Mouse (Mus musculus) embryonic stem cell, embryonic (primary cell): ENCODE data around the gene Nr1h2.

Experiments
- CTCF ChIA-PET, 4 experiments: fragments of 300-600 bp in 2 of 4; fragments of 350-600 bp in 2 of 4; sonication (Branson Sonifier 250); formaldehyde crosslinking; loops; one replicate each; lab custom pipeline; 2022; ENCODE audit warnings: inconsistent platforms in 2 of 4; lab: Charles Lee
- POLR2A ChIA-PET, 4 experiments: fragments of 300-600 bp in 2 of 4; fragments of 350-600 bp in 2 of 4; sonication (Branson Sonifier 250); formaldehyde crosslinking; loops; one replicate each; lab custom pipeline; 2022; ENCODE audit warnings: antibody characterized with exemption in 4 of 4, inconsistent platforms in 1 of 4; lab: Charles Lee

Nr1h2 gene

DNA sequence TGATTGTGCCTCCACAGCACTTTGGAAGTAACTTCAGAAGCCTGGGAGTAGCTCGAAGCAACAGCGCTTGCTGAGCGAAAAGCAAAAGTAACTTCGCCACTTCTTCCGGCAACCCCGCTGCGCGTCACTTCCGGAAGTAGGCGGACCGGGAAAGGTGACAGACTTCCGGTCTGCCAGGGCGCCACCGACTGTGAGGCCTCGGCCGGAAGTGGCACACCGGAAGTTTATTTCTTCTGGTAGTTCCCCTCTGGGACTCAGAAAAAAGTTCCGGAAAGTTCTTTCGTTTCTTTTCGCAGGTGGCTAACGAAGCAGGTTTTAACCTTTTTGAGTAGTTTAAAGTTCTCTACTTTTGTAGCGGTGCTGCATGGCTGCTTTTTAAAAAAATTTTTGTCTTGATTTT lies at the start of gene Nr1h2:
TSS of gene Nr1h2 (minus strand) at position 126 of the 400 bp plus-strand sequence.
- ChIA-PET POLR2A (interaction anchor here in 3 of 4 experiments (0.6 to 4.2 kb wide), 32 partner anchors 10 to 432 kb away, joined by 3 to 23 read pairs (median 3); partner anchors contain the start of genes Il4i1 (in 2 of the 3), Kcnc3 (in 2 of the 3), Nup62 (in 2 of the 3) and Emc10 (in 1 of the 3)), CTCF (interaction anchor here in 3 of 4 experiments (0.6 to 1.6 kb wide), 13 partner anchors 18 to 269 kb away, joined by 3 to 5 read pairs (median 3); partner anchors contain the start of genes Emc10 (in 1 of the 3) and Fam71e1 (in 1 of the 3))

DNA sequence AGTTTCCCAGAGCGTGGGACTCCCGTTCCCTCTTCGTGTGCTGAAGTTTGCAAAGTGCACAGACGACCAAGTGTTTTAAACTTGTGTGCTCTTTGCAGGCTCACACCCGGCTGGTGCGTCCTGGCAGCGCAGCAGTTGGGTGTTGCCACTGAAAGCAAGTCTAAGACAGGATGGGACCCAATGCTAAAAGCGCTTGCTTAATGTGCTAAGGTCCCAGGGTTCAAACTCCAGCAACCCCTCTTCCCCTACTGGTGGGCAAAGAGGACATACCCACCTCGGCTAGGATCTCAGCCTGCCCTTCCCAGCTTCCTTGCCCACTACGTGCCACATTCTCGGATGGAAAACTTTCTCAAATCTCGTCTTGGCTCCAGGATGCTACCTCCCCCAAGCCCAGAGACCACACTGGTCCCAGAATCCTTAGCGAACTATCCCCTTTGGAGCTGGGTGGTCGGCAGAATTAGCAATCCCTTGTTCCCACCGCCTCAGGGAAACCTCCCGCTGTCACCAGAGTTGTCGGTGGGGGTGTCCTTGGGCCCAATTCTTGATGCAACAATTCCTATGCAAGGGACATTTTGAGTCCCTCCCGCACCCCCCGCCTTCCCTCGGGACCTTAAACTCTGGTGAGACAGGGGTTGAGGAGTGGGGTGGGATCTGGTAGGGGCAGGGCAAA lies 49.6 kb upstream of the Nr1h2 start:
- ChIA-PET CTCF (interaction anchor here in 3 of 4 experiments (0.5 to 3.0 kb wide), 6 partner anchors 10 to 76 kb away, joined by 3 to 10 read pairs (median 6); no protein-coding TSS in a partner anchor), POLR2A (interaction anchor here in 3 of 4 experiments (0.6 to 10.2 kb wide), 26 partner anchors 9 to 551 kb away, joined by 3 to 212 read pairs (median 4); partner anchors contain the start of genes Kcnc3 (in 3 of the 3), Aldh16a1 (in 1 of the 3), Atf5 (in 1 of the 3) and Emc10 (in 1 of the 3))

DNA sequence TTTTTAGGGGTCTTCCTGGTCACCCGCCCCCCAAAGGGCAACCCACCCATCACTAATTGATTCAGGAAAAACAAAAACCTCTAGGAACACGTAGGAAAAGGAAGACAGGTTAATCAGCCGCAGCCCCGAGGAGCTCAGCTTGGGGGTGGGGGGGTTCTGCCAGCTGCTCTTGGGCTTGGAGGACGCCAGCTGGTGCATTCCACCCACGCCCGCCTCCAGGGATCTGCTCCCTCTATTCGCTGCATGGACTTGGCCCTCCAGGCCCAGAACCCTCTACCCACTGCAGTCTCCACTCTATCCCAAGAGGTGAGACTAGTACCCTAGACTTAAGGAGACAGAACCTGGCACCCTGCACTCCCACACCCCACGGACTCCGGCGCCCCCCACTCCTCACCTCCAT lies 48.7 kb upstream of the Nr1h2 start:
- ChIA-PET POLR2A (interaction anchor here (0.6 to 10.2 kb wide), 25 partner anchors 8 to 520 kb away, joined by 3 to 212 read pairs (median 4); partner anchors contain the start of genes Kcnc3 (in 3 of the 4), Emc10 (in 1 of the 4), Mybpc2 (in 1 of the 4) and Nr1h2 (in 1 of the 4)), CTCF (interaction anchor here in 3 of 4 experiments (0.6 to 3.0 kb wide), 9 partner anchors 8 to 75 kb away, joined by 3 to 10 read pairs (median 6); partner anchors contain the start of gene Kcnc3 (in 1 of the 3))

DNA sequence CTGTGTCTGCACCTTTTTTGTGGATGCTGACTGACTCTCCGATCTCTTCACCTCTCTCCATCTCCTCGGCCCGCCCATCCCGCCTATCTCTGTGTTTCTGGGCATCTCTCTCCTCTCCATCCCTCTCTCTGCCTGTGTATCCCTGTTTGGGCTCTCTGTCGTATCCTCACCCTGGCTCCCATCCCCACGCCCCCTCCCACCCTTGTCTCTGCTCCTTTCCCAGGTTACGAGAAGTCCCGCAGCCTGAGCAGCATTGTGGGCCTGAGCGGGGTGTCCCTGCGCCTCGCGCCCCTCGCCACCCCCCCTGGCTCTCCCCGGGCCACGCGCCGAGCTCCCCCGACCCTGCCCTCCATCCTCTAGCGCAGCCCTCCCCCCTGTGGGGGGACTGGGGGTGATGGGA lies 47.9 kb upstream of the Nr1h2 start:
- CTCF ChIA-PET, result interaction anchor here in 2 of 4 experiments (0.7 to 1.8 kb wide), 8 partner anchors 11 to 52 kb away, joined by 3 to 7 read pairs (median 4); partner anchors contain the start of gene Kcnc3 (in 1 of the 2)

DNA sequence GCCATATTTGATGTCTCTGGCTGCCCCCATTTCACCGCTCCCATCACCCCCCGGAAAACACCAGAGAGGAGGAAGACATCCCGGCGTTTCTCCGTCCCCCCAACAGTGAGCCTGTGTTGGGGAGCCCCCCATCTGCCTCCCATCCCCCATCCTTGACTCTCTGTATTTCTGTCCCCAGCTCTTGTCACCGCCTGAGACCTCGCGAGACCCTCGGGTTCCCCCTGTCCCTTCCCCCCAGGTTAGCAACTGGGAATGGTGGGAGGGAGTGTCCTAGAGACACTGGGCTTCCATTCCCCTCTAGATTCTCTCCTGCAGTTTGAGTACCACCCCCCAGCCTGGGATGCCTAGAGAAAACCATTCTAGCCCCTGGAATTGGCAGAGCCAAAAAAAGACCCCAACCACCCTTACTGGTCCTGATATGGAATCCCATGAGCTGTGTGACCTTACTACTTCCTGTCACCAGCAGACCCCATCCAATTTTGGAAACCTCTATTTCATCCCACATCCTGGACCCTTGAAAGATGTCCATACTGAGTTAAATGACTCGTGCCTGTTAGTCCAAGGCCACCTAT lies 47.0 kb upstream of the Nr1h2 start:
- ChIA-PET POLR2A (interaction anchor here in 2 of 4 experiments (0.5 to 10.2 kb wide), 9 partner anchors 9 to 226 kb away, joined by 3 to 212 read pairs (median 3); partner anchors contain the start of gene Kcnc3 (in 2 of the 2)), CTCF (interaction anchor here in 3 of 4 experiments (0.6 to 1.8 kb wide), 7 partner anchors 10 to 607 kb away, joined by 3 to 7 read pairs (median 3); partner anchors contain the start of gene Kcnc3 (in 1 of the 3))

More for the DNA sequence above, 47.9 kb upstream of the Nr1h2 start:
- POLR2A ChIA-PET, result interaction anchor here (0.7 to 10.2 kb wide), 13 partner anchors 8 to 248 kb away, joined by 3 to 212 read pairs (median 4); partner anchors contain the start of genes Kcnc3 (in 3 of the 4) and Nr1h2 (in 1 of the 4)

DNA sequence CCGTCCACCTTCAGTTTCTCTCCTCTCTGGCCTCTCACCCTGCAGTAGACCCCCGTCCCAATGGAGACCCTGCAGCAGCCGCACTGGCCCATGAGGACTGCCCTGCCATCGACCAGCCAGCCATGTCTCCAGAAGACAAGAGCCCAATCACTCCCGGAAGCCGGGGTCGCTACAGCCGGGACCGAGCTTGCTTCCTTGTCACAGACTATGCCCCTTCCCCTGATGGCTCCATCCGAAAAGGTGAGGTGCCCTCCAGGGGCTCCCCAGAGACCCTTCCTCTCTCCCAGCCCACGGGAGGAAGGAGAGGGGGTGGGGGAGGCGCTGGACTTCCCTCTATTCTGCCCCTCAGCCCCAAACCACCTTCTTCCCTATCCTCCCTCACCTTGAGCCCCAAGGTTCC lies 44.6 kb upstream of the Nr1h2 start:
- CTCF ChIA-PET, result interaction anchor here in 1 of 4 experiments (0.7 kb wide), 1 partner anchor 79 kb away, joined by 4 read pairs; no protein-coding TSS in a partner anchor
- POLR2A ChIA-PET, result interaction anchor here in 2 of 4 experiments (2.0 to 10.2 kb wide), 2 partner anchors 8 to 12 kb away, joined by 5 to 212 read pairs; partner anchors contain the start of gene Kcnc3 (in 1 of the 2)

DNA sequence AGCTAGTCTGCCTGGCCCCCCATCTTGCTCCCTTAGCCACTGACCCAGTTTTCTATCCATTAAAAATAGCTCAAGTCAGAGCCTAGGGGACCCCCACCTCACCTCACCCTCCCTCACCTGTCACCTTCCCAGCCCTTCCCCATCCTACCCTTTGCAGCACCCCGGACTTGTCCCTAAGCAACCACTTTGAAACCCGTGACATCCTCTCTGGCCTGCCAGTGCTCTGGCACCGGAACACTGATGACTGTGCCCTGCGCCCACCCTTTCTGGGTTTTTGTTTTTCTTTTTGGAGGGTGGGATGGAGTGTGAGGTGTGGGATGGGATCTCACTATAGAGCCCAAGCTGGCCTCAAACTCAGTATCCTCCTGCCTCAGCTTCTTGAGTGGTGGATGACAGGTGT lies 43.9 kb upstream of the Nr1h2 start:
- POLR2A ChIA-PET, result interaction anchor here in 3 of 4 experiments (0.5 to 10.2 kb wide), 5 partner anchors 7 to 253 kb away, joined by 4 to 212 read pairs (median 5); partner anchors contain the start of gene Kcnc3 (in 1 of the 3)
- CTCF ChIA-PET, result interaction anchor here in 3 of 4 experiments (0.5 to 0.6 kb wide), 3 partner anchors 15 to 335 kb away, joined by 3 to 5 read pairs (median 3); no protein-coding TSS in a partner anchor

DNA sequence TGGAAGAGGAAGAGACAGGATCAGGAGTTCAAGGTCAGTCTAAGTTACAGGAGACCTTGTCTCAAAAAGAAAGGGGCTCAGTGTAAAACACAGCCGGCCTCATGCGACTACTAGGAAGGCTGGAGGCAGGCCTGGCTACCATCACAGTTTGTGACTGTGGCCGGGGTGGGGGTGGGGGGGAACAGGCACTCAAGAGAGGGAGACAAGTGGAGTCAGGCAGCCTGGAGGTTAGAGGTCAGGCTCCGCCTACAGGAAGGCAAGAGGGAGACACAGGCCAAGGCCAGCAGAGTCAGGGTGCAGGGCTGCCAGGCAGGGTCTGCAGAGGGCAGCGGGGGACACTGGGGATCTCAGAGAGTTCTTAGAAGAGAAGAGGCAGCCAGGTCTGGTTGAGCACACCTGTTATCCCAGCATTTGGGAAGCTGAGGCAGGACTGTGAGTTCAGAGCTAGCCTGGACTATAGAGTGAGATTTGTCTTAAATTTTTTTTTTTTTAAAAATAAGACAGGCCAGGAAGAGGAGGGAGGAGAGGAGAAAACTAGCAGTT lies 43.3 kb upstream of the Nr1h2 start:
- ChIA-PET CTCF (interaction anchor here in 1 of 4 experiments (0.6 kb wide), 1 partner anchor 16 kb away, joined by 5 read pairs; no protein-coding TSS in a partner anchor), POLR2A (interaction anchor here in 3 of 4 experiments (0.5 to 2.0 kb wide), 6 partner anchors 9 to 350 kb away, joined by 4 to 7 read pairs (median 4); no protein-coding TSS in a partner anchor)

DNA sequence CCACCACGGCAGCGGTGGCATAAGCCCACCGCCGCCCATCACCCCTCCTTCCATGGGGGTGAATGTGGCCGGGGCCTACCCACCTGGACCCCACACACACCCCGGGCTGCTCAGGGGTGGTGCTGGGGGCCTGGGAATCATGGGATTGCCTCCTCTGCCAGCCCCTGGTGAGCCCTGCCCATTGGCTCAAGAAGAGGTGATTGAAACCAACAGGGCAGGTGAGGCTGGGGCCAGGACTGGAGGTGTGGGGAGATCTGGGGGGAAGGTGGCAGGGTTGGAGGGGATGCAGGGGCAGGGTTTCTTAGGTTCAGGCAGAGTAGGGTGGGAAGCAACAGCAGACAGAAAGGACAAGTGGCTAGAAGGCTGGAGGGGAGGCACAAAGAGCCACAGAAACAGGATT lies 42.3 kb upstream of the Nr1h2 start:
- ChIA-PET CTCF (no interaction called here), POLR2A (interaction anchor here in 2 of 4 experiments (0.8 to 1.5 kb wide), 3 partner anchors 9 to 52 kb away, joined by 3 to 4 read pairs (median 3); no protein-coding TSS in a partner anchor)

DNA sequence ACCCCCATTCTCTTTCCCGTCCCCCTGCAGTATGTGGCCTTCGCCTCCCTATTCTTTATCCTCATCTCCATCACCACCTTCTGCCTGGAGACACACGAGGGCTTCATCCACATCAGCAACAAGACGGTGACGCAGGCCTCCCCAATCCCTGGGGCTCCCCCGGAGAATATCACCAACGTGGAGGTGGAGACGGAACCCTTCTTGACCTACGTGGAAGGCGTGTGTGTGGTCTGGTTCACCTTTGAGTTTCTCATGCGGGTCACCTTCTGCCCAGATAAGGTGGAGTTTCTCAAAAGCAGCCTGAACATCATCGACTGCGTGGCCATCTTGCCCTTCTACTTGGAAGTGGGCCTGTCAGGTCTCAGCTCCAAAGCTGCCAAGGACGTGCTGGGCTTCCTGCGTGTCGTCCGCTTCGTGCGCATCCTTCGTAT lies 41.4 kb upstream of the Nr1h2 start:
- CTCF ChIA-PET, result no interaction called here
- POLR2A ChIA-PET, result interaction anchor here in 3 of 4 experiments (0.6 to 10.3 kb wide), 3 partner anchors 8 to 149 kb away, joined by 3 to 212 read pairs (median 3); no protein-coding TSS in a partner anchor

DNA sequence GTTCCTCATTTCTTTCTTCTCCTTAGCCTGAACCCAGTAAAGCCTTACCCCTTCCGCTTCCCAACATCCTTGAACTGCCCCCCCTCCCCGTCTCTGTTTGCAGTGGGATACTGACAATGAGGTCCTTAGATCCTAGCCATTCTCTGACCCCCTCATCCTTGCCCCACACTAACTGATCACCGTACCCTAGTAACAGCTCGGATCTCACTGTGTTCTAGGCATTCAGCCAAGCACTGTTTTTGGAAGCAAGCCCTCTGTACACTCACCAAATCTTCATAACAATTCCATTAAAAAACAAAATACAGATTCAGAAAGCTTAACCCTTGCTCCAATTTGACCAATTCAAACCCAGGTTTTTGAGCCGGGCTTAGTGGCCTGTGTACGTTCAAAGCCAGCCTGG lies 40.5 kb upstream of the Nr1h2 start:
- CTCF ChIA-PET, result interaction anchor here in 3 of 4 experiments (0.6 to 1.6 kb wide), 5 partner anchors 29 to 122 kb away, joined by 3 to 6 read pairs (median 4); no protein-coding TSS in a partner anchor
- POLR2A ChIA-PET, result interaction anchor here (0.6 to 10.3 kb wide), 8 partner anchors 8 to 30 kb away, joined by 3 to 212 read pairs (median 6); no protein-coding TSS in a partner anchor

DNA sequence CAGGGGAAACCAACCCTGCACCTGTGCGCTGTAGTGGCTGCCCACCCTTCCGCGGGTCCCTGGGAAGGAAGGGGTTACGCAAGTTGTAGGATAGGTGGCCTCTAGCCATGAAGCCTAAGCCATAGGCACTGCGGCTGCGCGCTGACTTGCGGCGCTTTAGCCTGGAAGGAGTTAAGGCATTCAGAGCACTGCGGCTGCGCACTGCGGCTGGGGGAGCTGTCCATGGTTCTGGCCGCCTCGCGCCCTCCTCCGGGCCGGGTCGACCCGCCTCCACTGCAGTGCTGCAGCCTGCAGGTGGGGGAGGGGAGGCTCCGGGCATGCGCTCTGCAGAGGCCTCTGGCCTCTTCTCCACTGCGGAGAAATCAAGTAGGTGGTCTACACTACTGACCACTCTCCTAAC lies 40.0 kb upstream of the Nr1h2 start:
- POLR2A ChIA-PET, result interaction anchor here (0.6 to 10.3 kb wide), 8 partner anchors 9 to 30 kb away, joined by 3 to 212 read pairs (median 6); no protein-coding TSS in a partner anchor
- CTCF ChIA-PET, result interaction anchor here in 2 of 4 experiments (1.1 to 1.6 kb wide), 5 partner anchors 12 to 54 kb away, joined by 3 to 4 read pairs (median 4); no protein-coding TSS in a partner anchor

DNA sequence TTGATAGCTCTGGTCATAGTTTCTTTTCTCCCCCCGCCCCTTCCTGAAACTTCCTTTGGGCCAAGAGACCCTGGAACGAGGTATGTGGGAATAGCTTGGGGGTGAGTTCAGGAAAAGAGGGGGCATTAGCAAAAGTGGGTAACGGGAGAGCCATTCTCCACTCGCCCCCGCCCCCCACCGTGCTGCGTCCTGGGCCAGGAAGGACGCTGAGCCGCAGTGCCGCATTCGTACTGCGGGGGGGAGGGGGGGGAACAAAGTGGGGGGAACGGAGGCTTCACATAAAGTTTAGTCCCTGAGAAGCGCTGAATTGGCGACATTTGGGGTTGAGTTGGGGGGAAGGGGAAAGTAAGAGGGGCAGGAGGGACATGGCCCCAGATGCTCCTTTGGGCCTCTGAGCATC lies 39.3 kb upstream of the Nr1h2 start:
- ChIA-PET POLR2A (interaction anchor here (0.6 to 10.3 kb wide), 14 partner anchors 10 to 456 kb away, joined by 3 to 212 read pairs (median 4); partner anchors contain the start of gene Pold1 (in 1 of the 4)), CTCF (interaction anchor here in 3 of 4 experiments (0.6 to 1.6 kb wide), 8 partner anchors 10 to 219 kb away, joined by 3 to 10 read pairs (median 4); no protein-coding TSS in a partner anchor)

DNA sequence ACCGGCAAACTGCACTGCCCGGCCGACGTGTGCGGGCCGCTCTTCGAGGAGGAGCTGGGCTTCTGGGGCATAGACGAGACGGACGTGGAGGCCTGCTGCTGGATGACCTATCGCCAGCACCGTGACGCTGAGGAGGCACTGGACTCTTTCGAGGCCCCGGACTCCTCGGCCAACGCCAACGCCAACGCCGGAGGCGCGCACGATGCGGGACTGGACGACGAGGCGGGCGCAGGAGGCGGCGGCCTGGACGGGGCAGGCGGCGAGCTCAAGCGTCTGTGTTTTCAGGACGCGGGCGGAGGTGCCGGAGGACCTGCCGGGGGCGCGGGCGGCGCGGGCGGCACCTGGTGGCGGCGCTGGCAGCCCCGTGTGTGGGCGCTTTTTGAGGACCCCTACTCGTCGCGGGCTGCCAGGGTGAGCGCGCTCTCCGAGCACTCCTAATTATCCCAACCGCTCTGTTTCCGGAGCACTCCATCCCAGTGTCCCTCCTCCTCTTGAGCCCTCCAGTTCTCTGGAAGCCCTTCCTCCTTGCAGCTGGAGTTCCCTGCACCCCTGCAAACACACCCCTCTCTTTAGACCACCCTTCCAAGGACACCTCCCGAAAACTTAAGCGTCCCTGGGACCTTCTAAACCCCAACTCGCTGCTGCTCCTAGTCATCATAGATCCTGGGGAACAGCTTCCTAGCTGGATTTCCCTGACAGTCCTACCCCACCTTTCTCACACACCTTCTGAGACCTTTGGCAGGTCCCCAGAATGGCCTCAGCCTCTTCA lies 37.8 kb upstream of the Nr1h2 start:
- ChIA-PET POLR2A (interaction anchor here in 3 of 4 experiments (0.7 to 10.3 kb wide), 23 partner anchors 9 to 457 kb away, joined by 3 to 212 read pairs (median 5); partner anchors contain the start of genes Pold1 (in 2 of the 3), 1700028J19Rik (in 1 of the 3), 2410002F23Rik (in 1 of the 3) and Emc10 (in 1 of the 3)), CTCF (interaction anchor here in 1 of 4 experiments (0.6 to 2.4 kb wide), 7 partner anchors 15 to 379 kb away, joined by 3 to 9 read pairs (median 4); no protein-coding TSS in a partner anchor)
